Mouse (Mus musculus) cerebellum, adult 2 months (tissue): Measurements from ENCODE around the gene Aadat. TPM values are rescaled to one million over a fixed set of nuclear protein-coding genes. Genes with fewer than 3 reads are reported as not detected.
"Not testable (repeated sequence)": the region's sequence is repeated elsewhere in the genome, so short reads cannot be mapped to it uniquely, and the experiment has no call there.

Experiments used
- DNase-seq, 2 experiments: peaks; one replicate each; pipeline ENCODE4 v3.0.0; 2021
- H3K27ac ChIP-seq: fragments of 200-500 bp; 2 replicates; pipeline ENCODE4 v1.5.1; 2012; ENCODE audit warnings: low read length, control low read depth, inconsistent platforms; ENCODE audit not compliant: insufficient read depth
- H3K27me3 ChIP-seq: fragments of 200-500 bp; 2 replicates; pipeline ENCODE4 v1.6.1; 2012; ENCODE audit warnings: inconsistent platforms, mild to moderate bottlenecking, low read length, moderate library complexity; ENCODE audit not compliant: control insufficient read depth, insufficient read depth
- H3K4me1 ChIP-seq: fragments of 200-500 bp; 2 replicates; pipeline ENCODE4 v1.6.1; 2011; ENCODE audit warnings: low read length; ENCODE audit not compliant: control insufficient read depth, insufficient read depth
- H3K4me3 ChIP-seq: fragments of 200-500 bp; replicated peaks from 2 replicates; pipeline ENCODE3; 2011; ENCODE audit warnings: mild to moderate bottlenecking, low read depth, low read length, control low read depth; ENCODE audit not compliant: insufficient read depth
- CTCF ChIP-seq: fragments of 200-500 bp; IDR thresholded peaks from 2 replicates; pipeline ENCODE4 v1.5.1; 2011; ENCODE audit warnings: low read depth, mild to moderate bottlenecking, control low read depth, low read length, moderate library complexity, borderline replicate concordance; ENCODE audit not compliant: insufficient read depth
- POLR2A ChIP-seq: fragments of 200-500 bp; IDR thresholded peaks from 2 replicates; pipeline ENCODE4 v1.6.1; 2011; ENCODE audit warnings: low read length, control low read depth, borderline replicate concordance; ENCODE audit not compliant: insufficient read depth
- WGBS: fragments of 180-500 bp; shearing (Covaris S2); methylation state at CpG from one replicate; pipeline ENCODE4 v1.1.7; 2018; 5-methylcytosine and 5-hydroxymethylcytosine counted together
- polyA plus RNA-seq: library from polyadenylated mRNA; depleted of rRNA; stranded (reverse); fragments of >200 nt; gene quantifications from 2 replicates; pipeline ENCODE4 v1.2.3, GENCODE M21; 2012; rRNA removed

Aadat gene
- polyA plus RNA-seq: 0.13 and 0.29 TPM in 2 replicates

GRCm38 (mm10) chr8:60505653-60506521, at the start of gene Aadat:
Aadat (plus strand) TSS chr8:60505932.
- Histone ChIP-seq H3K4me3 (peak within 1 kb of the TSS; percentile 81), H3K27me3 (no peaks in the 10 kb centered on the region), H3K27ac (peak within 1 kb of the TSS; percentile 17), H3K4me1 (0 out of 2 replicates have a peak, but pooled peaks cover 2% of the 10 kb centered on the region)
- no peak for TF ChIP-seq POLR2A
- peak; percentile 61; the same call in 1 of the 2 replicates for TF ChIP-seq CTCF
- WGBS: under 1% methylated on average over 25 of the region's 25 CpGs
- DNase-seq: peak; percentile 77 to 82

- WGBS: 37% methylated on average over 15 of the region's 15 CpGs
Observed at GRCm38 (mm10) chr8:60466686-60467335, 38.9 kb upstream of the Aadat start.

GRCm38 (mm10) chr8:60490147-60490546, 15.6 kb upstream of the Aadat start:
- no peak overlapping the region for H3K4me3 ChIP-seq
- TF ChIP-seq CTCF (no peak), POLR2A (no peak)
- H3K27ac ChIP-seq: no peak overlapping the region
- WGBS: 84% methylated on average over 2 of the region's 2 CpGs
- DNase-seq: no peak
- H3K27me3 ChIP-seq: no peaks in the 10 kb centered on the region
- H3K4me1 ChIP-seq: no peaks in the 10 kb centered on the region

More at GRCm38 (mm10) chr8:60466686-60467335, 38.9 kb upstream of the Aadat start:
- H3K4me3 ChIP-seq: no peak overlapping the region
- H3K27me3 ChIP-seq: no peaks in the 10 kb centered on the region
- TF ChIP-seq CTCF (peak; percentile 80), POLR2A (no peak)
- no peaks in the 10 kb centered on the region for H3K4me1 ChIP-seq
- DNase-seq: peak; percentile 49 to 66
- H3K27ac ChIP-seq: no peak overlapping the region

- no peak for DNase-seq
- Histone ChIP-seq H3K4me1 (no peaks in the 10 kb centered on the region), H3K27me3 (no peaks in the 10 kb centered on the region), H3K4me3 (no peak overlapping the region), H3K27ac (no peak overlapping the region)
- TF ChIP-seq CTCF: no peak
- whole genome bisulfite sequencing: 90% methylated on average over 2 of the region's 2 CpGs
Observed at GRCm38 (mm10) chr8:60491871-60492270, 13.9 kb upstream of the Aadat start.

GRCm38 (mm10) chr8:60492471-60492870, 13.3 kb upstream of the Aadat start:
- TF ChIP-seq CTCF (no peak), POLR2A (no peak)
- no peaks in the 10 kb centered on the region for H3K4me1 ChIP-seq
- H3K27ac ChIP-seq: no peak overlapping the region
- no peak overlapping the region for H3K4me3 ChIP-seq
- no peak for DNase-seq
- WGBS: 41% methylated on average over 3 of the region's 3 CpGs
- no peaks in the 10 kb centered on the region for H3K27me3 ChIP-seq

GRCm38 (mm10) chr8:60494606-60495005, 11.1 kb upstream of the Aadat start:
- no peak overlapping the region for H3K27ac ChIP-seq
- WGBS: 88% methylated on average over 11 of the region's 11 CpGs
- no peaks in the 10 kb centered on the region for H3K4me1 ChIP-seq
- no peaks in the 10 kb centered on the region for H3K27me3 ChIP-seq
- TF ChIP-seq CTCF (no peak), POLR2A (no peak)
- H3K4me3 ChIP-seq: no peak overlapping the region
- DNase-seq: no peak

GRCm38 (mm10) chr8:60495046-60495445, 10.7 kb upstream of the Aadat start:
- DNase-seq, H3K27ac ChIP-seq, H3K27me3 ChIP-seq, H3K4me1 ChIP-seq, H3K4me3 ChIP-seq: not testable (repeated sequence)
- 70% methylated on average over 2 of the region's 2 CpGs for whole genome bisulfite sequencing

- Histone ChIP-seq H3K27ac (no peak within 1 kb of the TSS), H3K4me1 (0 out of 2 replicates have a peak, but pooled peaks cover 2% of the 10 kb centered on the region), H3K4me3 (no peak within 1 kb of the TSS), H3K27me3 (no peaks in the 10 kb centered on the region)
- TF ChIP-seq POLR2A: no peak
- no peak for TF ChIP-seq CTCF
- WGBS: 63% methylated on average over 2 of the region's 2 CpGs
- DNase-seq: no peak
Observed at GRCm38 (mm10) chr8:60503098-60503497, 2.6 kb upstream of the Aadat start, which contains the start of gene Gm10283. Gm10283 (minus strand) TSS chr8:60503198.
